Mouse (Mus musculus) ES-Bruce4 (cell line): ENCODE measurements around the gene Disp1. TPM values are rescaled to one million over a fixed set of nuclear protein-coding genes. Genes with fewer than 3 reads are reported as not detected.

Experiments
- H3K27ac ChIP-seq: 2 replicates; pipeline ENCODE4 v1.5.1; 2012; ENCODE audit warnings: low read length, inconsistent platforms; ENCODE audit not compliant: insufficient read depth
- H3K27me3 ChIP-seq: 2 replicates; pipeline ENCODE4 v1.6.1; 2012; ENCODE audit warnings: mild to moderate bottlenecking, low read length, inconsistent platforms; ENCODE audit not compliant: control insufficient read depth, poor library complexity, insufficient read depth, severe bottlenecking
- H3K36me3 ChIP-seq: 2 replicates; pipeline ENCODE4 v1.6.1; 2012; ENCODE audit warnings: inconsistent platforms, mild to moderate bottlenecking, low read length, moderate library complexity; ENCODE audit not compliant: control insufficient read depth, poor library complexity, insufficient read depth, severe bottlenecking
- H3K4me1 ChIP-seq: one replicate; pipeline ENCODE4 v1.8.1; 2011; ENCODE audit warnings: low read length; ENCODE audit not compliant: control insufficient read depth, insufficient read depth
- H3K4me3 ChIP-seq: 2 replicates; pipeline ENCODE4 v1.5.1; 2011; ENCODE audit warnings: low read depth, mild to moderate bottlenecking, low read length
- H3K9ac ChIP-seq: 2 replicates; pipeline ENCODE4 v1.6.1; 2012; ENCODE audit warnings: low read depth, mild to moderate bottlenecking, inconsistent platforms; ENCODE audit not compliant: poor library complexity, severe bottlenecking
- H3K9me3 ChIP-seq: replicated peaks from 2 replicates; pipeline ENCODE4 v1.6.1; 2012; ENCODE audit warnings: mild to moderate bottlenecking, low read length, inconsistent platforms; ENCODE audit not compliant: control insufficient read depth, poor library complexity, insufficient read depth, severe bottlenecking
- CTCF ChIP-seq: IDR thresholded peaks from one replicate; pipeline ENCODE4 v1.8.1; 2011; ENCODE audit warnings: low read depth, low read length
- EP300 ChIP-seq: IDR thresholded peaks from 2 replicates; pipeline ENCODE4 v1.6.1; 2011; ENCODE audit warnings: low read depth, low read length; ENCODE audit not compliant: insufficient read depth
- POLR2A ChIP-seq: IDR thresholded peaks from one replicate; pipeline ENCODE4 v1.8.1; 2011; ENCODE audit warnings: low read length; ENCODE audit not compliant: insufficient read depth
- polyA plus RNA-seq: library from polyadenylated mRNA; stranded (reverse); fragments of >200 nt; gene quantifications from 2 replicates; pipeline ENCODE4 v1.2.4, GENCODE M21; 2011; ENCODE audit warnings: low read depth; ENCODE audit not compliant: missing spikeins, insufficient read depth, insufficient read length

Disp1 gene
- polyA plus RNA-seq, 1 experiment: 9.5 TPM

- H3K9ac ChIP-seq: no peak overlapping the region
- TF ChIP-seq POLR2A (no peak), EP300 (no peak), CTCF (no peak)
- no peak overlapping the region for H3K4me3 ChIP-seq
- no peaks in the 10 kb centered on the region for H3K27me3 ChIP-seq
- no peaks in the 10 kb centered on the region for H3K9me3 ChIP-seq
- H3K4me1 ChIP-seq: no peaks in the 10 kb centered on the region
- H3K36me3 ChIP-seq: no peaks in the 10 kb centered on the region
- no peak overlapping the region for H3K27ac ChIP-seq
These were observed 26.6 kb downstream of the Disp1 start for GRCm38 (mm10) chr1:183194763-183195162.

GRCm38 (mm10) chr1:183194151-183194550 lies 27.2 kb downstream of the Disp1 start:
- TF ChIP-seq EP300 (no peak), CTCF (no peak), POLR2A (no peak)
- H3K9me3 ChIP-seq: no peaks in the 10 kb centered on the region
- H3K4me1 ChIP-seq: no peaks in the 10 kb centered on the region
- no peak overlapping the region for H3K9ac ChIP-seq
- no peaks in the 10 kb centered on the region for H3K36me3 ChIP-seq
- H3K4me3 ChIP-seq: no peak overlapping the region
- H3K27ac ChIP-seq: no peak overlapping the region
- no peaks in the 10 kb centered on the region for H3K27me3 ChIP-seq

- TF ChIP-seq CTCF: no peak
- TF ChIP-seq POLR2A: no peak
- no peak for TF ChIP-seq EP300
- H3K27me3 ChIP-seq: no peaks in the 10 kb centered on the region
- no peak overlapping the region for H3K9ac ChIP-seq
- H3K36me3 ChIP-seq: no peaks in the 10 kb centered on the region
- no peaks in the 10 kb centered on the region for H3K9me3 ChIP-seq
- H3K4me3 ChIP-seq: no peak overlapping the region
- H3K4me1 ChIP-seq: no peaks in the 10 kb centered on the region
- H3K27ac ChIP-seq: no peak overlapping the region
These were observed 29.9 kb downstream of the Disp1 start for GRCm38 (mm10) chr1:183191398-183191797.

- H3K27me3 ChIP-seq: no peaks in the 10 kb centered on the region
- no peaks in the 10 kb centered on the region for H3K4me1 ChIP-seq
- H3K9ac ChIP-seq: no peak overlapping the region
- H3K36me3 ChIP-seq: no peaks in the 10 kb centered on the region
- no peaks in the 10 kb centered on the region for H3K9me3 ChIP-seq
- no peak overlapping the region for H3K4me3 ChIP-seq
- TF ChIP-seq POLR2A: no peak
- no peak for TF ChIP-seq CTCF
- no peak for TF ChIP-seq EP300
- no peak overlapping the region for H3K27ac ChIP-seq
These were observed 30.9 kb downstream of the Disp1 start for GRCm38 (mm10) chr1:183190456-183190855.

GRCm38 (mm10) chr1:183189014-183189662 lies 32.2 kb downstream of the Disp1 start:
- Histone ChIP-seq H3K27me3 (no peaks in the 10 kb centered on the region), H3K27ac (no peak overlapping the region), H3K4me3 (no peak overlapping the region), H3K36me3 (no peaks in the 10 kb centered on the region), H3K9ac (no peak overlapping the region), H3K4me1 (no peaks in the 10 kb centered on the region), H3K9me3 (no peaks in the 10 kb centered on the region)
- TF ChIP-seq POLR2A (no peak), CTCF (no peak), EP300 (no peak)

GRCm38 (mm10) chr1:183188115-183189013 lies 33.0 kb downstream of the Disp1 start:
- no peaks in the 10 kb centered on the region for H3K4me1 ChIP-seq
- H3K9me3 ChIP-seq: no peaks in the 10 kb centered on the region
- H3K4me3 ChIP-seq: no peak overlapping the region
- no peaks in the 10 kb centered on the region for H3K27me3 ChIP-seq
- no peak overlapping the region for H3K27ac ChIP-seq
- H3K36me3 ChIP-seq: no peaks in the 10 kb centered on the region
- H3K9ac ChIP-seq: no peak overlapping the region
- TF ChIP-seq POLR2A: no peak
- TF ChIP-seq CTCF: no peak
- TF ChIP-seq EP300: no peak
